Mouse (Mus musculus): ENCODE data around the gene Pdzrn4. TPM values are rescaled to one million over a fixed set of nuclear protein-coding genes. Genes with fewer than 3 reads are reported as not detected.

Pdzrn4 gene
- polyA plus RNA-seq, 1 experiment from 2014 or later = 1.7 TPM

GRCm38 (mm10) chr15:92794275-92794674 lies 397.6 kb downstream of the Pdzrn4 start:
- DNase-seq (ENCODE audit: low spot score) (no peak), ATAC-seq (ENCODE audit: insufficient number of reproducible peaks, low FRiP score, low TSS enrichment, low read depth) (no peak)
- WGBS = 88% methylated on average over 3 of the region's 3 CpGs
- Histone ChIP-seq H3K4me1 (ENCODE audit: control insufficient read depth, insufficient read depth, low read length) (no peaks in the 10 kb centered on the region), H3K27me3 (ENCODE audit: control insufficient read depth, insufficient read depth, low read length) (no peaks in the 10 kb centered on the region), H3K27ac (replicated peaks; ENCODE audit: low read depth, low read length) (no peak overlapping the region), H3K36me3 (ENCODE audit: control insufficient read depth, insufficient read depth, low read length) (no peaks in the 10 kb centered on the region), H3K9ac (ENCODE audit: low read length) (no peak overlapping the region), H3K4me3 (ENCODE audit: low read depth, low read length) (no peak overlapping the region), H3K4me2 (ENCODE audit: low read depth, severe bottlenecking) (no peak overlapping the region), H3K9me3 (ENCODE audit: control insufficient read depth, low read length) (no peaks in the 10 kb centered on the region)

- ATAC-seq (ENCODE audit: insufficient number of reproducible peaks, low FRiP score, low TSS enrichment, low read depth) (no peak), DNase-seq (ENCODE audit: low spot score) (no peak)
- Histone ChIP-seq H3K36me3 (ENCODE audit: control insufficient read depth, insufficient read depth, low read length) (no peaks in the 10 kb centered on the region), H3K4me1 (ENCODE audit: control insufficient read depth, insufficient read depth, low read length) (no peaks in the 10 kb centered on the region), H3K4me2 (ENCODE audit: low read depth, severe bottlenecking) (no peak overlapping the region), H3K9ac (ENCODE audit: low read length) (no peak overlapping the region), H3K27me3 (ENCODE audit: control insufficient read depth, insufficient read depth, low read length) (no peaks in the 10 kb centered on the region), H3K4me3 (ENCODE audit: low read depth, low read length) (no peak overlapping the region), H3K27ac (replicated peaks; ENCODE audit: low read depth, low read length) (no peak overlapping the region), H3K9me3 (ENCODE audit: control insufficient read depth, low read length) (no peaks in the 10 kb centered on the region)
- WGBS = 79% methylated on average over 3 of the region's 3 CpGs
Observed at GRCm38 (mm10) chr15:92805934-92806333, 409.3 kb downstream of the Pdzrn4 start.

DNA sequence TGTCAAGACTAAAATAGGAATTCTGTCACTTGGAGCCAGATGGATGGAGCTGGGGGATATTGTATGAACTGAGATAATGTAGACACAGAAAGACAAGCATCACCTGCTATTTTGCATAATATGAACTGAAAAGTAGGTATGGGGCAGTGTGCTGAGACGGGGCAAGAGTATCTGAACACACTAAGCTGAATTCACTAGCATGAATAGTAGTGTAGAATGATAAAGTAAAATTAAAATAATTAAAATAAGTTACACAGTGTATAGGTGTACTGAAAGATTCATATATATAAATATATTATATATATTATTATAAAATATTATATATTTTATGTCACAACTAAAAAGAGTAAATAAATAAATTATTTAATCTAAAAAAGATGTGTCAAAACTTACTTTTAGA lies 409.7 kb downstream of the Pdzrn4 start:
- Histone ChIP-seq H3K9ac (ENCODE audit: low read length) (no peak overlapping the region), H3K4me1 (ENCODE audit: control insufficient read depth, insufficient read depth, low read length) (no peaks in the 10 kb centered on the region), H3K9me3 (ENCODE audit: control insufficient read depth, low read length) (no peaks in the 10 kb centered on the region), H3K4me2 (ENCODE audit: low read depth, severe bottlenecking) (no peak overlapping the region), H3K27ac (replicated peaks; ENCODE audit: low read depth, low read length) (no peak overlapping the region), H3K4me3 (ENCODE audit: low read depth, low read length) (no peak overlapping the region), H3K27me3 (ENCODE audit: control insufficient read depth, insufficient read depth, low read length) (no peaks in the 10 kb centered on the region), H3K36me3 (ENCODE audit: control insufficient read depth, insufficient read depth, low read length) (no peaks in the 10 kb centered on the region)
- 89% methylated on average over 1 of the region's 1 CpGs for WGBS
- ATAC-seq (ENCODE audit: insufficient number of reproducible peaks, low FRiP score, low TSS enrichment, low read depth) (no peak), DNase-seq (ENCODE audit: low spot score) (no peak)
